Mouse (Mus musculus) ES-CJ7 (cell line): Measurements from ENCODE around the gene Ammecr1.

Source experiments
- DNase-seq: peaks from one replicate; pipeline ENCODE4 v3.0.0; 2011; ENCODE audit warnings: low read depth, low spot score

The Ammecr1 gene

DNA sequence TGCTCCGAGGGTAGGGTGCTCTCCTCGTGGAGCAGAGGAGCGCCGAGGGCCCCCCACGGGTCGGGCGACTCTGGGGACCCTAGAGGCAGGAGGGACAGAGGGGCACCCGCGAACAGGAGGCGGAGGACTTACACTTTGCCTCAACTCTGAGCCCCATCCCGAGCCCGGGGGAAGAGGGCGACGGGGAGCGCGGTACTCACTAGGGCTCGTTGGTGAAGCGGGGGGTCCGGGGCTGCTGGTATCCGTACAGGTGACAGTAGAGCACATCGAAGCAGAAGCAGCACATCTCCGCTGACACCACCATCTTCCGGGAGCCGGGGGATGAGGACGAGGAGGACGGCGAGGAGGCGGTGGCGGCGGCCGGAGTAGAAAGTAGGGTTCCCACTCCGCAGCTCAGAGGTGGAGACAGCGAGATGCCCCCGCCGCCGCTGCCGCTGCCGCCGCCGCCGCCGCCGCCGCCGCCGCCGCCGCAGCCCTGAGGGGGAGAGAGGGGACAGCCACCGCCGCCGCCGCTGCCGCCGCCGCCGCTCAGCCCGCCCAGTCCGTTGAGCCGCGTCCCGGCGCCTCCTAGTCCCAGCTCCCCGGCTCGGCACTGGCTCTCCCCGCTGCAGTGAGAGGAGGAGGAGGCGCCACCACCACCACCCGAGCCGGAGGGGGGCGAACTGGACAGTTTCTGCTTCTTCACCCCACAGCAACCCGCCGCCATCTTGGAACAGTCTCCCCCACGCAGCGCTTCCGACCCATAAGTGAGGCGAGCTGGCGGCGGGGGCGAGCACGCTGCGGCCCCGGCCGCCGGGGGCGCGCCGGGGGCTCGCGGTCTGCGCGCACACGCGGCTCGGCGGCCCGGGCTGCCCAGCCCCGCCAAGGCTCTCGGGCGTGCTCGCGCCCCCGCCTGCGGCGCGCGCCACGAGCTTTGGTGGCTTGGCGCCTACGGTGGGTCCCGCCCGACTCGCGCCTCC is at the start of gene Ammecr1:
Gene Ammecr1 (minus strand): TSS at position 721 of the 959 bp plus-strand sequence.
- DNase-seq: peak; percentile 61

DNA sequence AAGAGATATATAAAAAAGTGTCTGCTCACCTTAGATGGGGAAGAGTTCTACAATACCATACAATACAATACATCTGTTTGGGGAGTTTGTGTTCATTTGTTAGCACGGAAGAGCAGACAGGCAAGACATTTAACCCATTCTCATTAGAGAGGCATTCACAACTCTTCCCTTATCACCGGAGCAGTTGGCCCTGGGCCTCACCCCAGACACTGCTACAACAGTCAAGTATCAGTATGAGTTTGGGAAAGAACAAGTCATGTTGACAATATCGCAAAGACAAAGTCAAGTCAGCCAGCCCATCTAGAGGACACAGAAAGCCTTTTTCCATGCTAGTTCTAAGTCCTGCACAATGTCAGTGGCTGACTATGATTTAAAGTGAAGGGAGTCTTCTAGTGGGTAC is 47.6 kb upstream of the Ammecr1 start:
- DNase-seq: no peak

DNA sequence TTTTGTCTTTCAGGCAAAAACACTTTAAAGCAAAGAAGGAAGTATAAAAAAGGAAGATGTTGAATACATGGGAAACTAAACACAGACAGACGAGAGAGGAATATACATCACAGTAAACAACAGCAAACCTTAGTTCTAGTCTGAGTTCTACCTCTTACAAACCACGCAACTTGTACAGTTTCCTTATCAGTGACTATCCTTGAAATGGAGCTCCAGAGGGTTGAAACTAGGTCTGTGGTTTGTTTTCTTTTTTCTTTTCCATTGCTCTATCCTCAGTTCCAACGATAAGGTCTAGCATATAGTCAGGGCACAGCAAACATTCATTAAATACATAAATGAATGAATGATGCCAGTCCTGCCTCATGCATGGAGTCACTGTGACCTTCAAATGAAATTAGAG is 45.8 kb upstream of the Ammecr1 start:
- DNase-seq: no peak

DNA sequence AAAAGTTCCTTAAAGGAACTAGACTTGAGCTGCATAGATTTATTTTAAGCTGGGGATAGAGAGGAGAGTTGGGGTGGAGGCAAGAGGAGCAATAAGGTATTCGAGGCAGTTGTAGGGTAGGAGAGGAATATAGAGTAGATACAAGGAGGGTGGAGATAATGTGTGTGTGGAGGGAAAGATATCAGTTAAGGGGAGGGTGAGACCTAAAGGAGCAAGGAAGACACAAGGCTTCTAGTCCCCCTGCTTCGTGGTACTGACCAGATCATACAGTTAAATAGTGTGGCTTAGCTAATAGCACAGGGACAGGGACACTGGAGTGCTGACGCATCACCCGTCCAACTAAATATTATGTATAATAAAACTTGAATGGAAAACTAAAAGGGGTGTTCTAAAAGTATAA is 45.3 kb upstream of the Ammecr1 start:
- no peak for DNase-seq

DNA sequence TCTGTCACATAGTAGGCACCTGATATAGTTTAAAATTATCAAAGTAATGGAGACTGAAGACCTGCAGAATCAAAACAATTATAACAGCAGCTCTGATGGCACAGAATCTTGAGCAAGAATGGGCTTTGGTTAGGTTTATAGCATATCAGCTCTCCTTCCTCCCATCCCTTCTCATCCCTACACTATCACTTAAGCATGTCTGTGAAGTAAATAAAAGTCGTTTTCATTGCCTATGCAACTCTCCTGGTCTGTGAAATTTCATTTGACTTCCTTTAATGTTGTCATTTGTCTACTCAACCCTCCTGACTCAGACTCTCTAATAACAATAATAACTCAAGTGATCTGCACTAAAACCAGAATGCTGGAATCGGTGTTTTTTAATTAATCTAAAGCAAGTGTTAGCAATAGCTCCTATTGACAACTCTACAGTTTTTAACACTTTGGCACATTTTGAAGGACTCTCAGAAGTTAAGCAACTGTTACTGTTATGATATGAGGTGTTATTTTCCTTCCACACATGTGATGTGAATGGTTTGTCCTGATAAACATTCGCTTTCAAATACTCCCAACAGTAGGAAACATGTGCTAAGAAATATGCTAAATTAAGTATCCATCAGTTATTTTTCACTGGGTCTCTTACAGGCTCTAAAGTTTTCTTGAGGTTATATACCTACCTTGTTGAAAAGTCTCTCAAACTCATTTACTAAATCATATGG is 37.8 kb upstream of the Ammecr1 start:
- no peak for DNase-seq

DNA sequence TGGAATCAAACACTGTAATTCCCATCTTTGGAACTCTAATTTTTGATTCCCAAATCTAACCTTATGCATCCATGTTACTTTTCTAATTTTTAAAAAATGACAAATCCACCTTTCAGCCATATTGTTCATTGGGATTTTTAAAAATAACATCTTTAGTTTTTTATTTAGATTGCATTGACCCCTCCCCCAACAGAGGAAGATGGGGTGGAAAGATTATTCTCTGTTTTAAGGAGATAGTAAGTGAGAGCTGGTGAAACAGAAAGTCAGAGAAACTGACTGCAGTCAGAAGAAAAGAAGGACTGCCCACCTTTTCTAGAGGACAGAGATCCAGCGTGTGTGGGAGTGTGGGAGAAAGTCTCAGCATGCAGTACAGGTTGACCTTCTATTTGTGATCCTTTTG is 30.7 kb upstream of the Ammecr1 start:
- no peak for DNase-seq

DNA sequence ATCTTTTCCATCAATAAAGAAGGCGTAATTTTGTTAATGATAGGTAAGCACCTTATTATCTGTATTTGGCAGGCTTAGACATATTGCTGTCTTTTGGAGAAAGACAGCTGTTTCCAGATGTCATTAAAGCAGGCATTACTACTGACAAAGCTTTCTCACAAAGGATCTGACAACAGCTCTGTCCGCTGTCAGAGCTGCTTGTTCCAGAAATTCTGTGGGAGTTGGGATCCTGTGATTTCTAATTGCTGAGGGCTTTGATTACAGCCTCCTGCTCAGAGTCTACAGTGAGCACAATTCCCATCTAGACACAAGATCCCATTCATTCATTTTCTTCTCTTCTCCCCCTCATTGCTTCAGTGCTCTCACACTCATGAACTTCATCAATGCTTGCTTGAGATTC is 28.0 kb upstream of the Ammecr1 start:
- no peak for DNase-seq

DNA sequence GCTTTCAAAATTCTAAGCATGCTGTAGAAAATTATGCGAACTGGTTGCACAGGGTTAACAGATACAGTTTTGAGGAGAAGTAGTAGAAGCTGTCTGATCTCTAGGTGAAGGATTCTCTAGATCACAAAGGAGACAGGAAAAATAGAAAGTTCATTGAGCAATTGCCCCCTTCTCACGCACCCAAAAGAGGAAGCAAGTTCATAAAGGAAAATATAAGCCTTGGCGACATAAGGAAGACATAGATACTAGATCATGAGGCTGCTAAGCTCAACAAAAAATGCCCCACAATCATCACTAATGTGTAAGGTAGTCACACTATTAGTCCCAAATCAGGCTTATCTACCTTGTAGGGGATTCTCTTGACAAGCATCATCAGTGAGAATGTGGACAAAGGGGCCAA is 17.6 kb upstream of the Ammecr1 start:
- no peak for DNase-seq

DNA sequence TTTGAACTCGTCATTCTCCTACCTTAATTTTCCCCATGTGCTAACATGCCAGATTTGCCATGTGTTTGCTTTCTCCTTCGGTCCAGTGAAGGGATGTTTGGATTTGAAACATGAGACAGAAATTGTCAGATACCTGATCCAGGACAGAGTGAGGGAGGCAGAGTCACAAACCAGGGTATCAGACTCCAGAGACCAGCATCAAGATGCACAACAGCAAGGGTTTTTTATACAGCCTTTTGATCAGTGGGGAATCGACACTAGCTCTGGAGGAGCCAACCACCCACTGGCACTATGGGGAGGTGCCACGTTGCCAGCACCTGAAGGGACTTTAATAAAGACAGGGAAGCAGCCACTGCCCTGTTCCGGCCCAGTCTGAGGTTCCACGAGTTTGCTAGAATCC is 17.1 kb upstream of the Ammecr1 start:
- DNase-seq: no peak

DNA sequence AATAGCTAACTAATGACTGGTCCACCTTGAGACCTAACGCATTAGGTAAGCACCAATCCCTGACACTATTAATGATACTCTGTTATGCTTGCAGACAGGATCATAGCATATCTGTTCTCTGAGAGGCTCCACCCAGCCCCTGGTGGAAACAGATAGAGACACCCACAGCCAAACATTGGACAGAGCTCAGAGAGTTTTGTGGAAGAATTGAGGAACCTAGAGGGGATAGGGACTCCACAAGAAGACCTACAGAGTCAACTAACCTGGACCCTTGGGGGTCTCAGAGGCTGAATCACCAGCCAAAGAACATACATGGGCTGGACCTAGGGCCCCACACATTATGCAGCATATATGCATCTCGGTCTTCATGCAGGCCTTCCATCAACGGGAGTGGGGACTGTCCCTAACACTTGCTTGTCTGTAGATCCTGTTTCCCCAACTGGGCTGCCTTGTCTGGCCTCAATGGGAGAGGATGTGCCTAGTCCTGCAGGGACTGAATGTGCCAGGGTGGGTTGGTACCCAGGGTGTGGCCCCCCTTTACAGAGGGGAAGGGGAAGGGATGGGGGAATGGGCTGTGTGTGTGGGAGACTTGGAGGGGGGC is 15.1 kb upstream of the Ammecr1 start:
- DNase-seq: no peak

DNA sequence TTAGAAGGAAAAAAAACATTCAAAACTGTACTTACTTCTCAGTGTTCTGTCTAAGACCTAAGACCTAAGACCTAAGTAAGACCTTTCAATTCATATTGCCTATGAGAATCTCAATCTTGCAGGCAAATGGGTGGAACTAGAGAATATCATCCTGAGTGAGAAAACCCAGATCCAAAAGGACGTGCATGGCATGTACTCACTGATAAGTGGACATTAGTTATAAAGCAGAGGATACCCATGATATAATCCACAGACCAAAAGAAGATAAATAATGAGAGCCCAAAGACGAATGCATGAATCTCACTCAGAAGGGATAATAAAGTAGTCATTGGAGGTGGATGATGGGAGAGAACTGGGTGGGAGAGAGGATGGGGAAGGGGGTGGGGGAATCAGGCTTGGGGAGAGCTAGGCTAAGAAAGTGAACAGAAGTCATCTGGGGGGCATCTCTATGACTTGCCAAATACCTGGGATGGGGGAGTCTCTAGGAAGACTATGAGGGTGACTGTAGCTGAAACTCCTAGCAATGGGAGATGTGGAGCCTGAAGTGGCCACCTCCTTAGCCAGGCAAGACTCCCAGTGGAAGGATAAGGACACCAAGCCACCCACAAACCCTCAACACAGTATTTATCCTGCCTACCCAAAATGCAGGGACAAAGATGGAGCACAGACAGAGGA is 14.5 kb upstream of the Ammecr1 start:
- no peak for DNase-seq

DNA sequence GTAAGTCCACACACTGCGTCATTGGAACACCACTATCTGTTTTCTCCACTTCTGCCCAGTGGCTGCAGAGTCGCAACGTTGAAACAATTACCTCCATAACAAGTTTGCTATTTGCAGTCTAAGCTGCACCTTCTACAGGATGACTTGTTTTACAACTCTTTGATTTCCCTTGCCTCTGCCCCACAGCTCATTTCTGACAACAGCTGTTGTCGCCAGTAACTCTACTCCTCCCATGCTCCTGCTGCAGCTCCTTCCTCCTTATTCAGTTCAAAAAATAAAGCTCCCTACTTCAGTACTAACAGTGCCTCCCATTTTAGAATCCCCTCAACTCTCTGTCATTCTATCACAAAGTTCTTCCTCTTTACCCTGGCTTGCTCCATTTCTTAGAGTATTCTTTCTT is 12.7 kb upstream of the Ammecr1 start:
- no peak for DNase-seq

DNA sequence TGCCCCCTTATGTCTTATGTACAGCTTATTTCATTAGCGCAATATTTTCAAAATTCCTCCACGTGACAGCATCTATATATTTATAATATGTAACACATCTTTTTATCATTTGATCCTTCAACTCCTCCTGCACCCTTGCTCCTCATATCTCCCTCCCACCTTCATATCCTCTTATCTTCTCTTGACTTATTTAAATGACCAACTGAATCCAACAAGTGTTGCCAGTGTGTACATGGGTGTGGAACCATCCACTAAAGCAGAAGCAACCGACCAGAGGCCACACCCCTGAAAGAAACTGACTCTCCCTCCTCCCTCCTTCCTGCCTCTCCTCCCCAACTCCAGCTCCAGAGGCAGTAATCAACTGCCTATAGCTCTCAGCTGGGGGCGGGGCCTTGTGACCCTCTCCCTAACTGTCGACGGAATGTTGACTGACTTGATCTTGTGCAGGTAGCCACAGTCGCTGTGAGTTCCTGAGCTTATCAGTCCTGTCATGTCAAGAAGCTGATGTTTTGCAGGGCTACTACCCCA is 6.0 kb upstream of the Ammecr1 start:
- DNase-seq: peak; percentile 14

DNA sequence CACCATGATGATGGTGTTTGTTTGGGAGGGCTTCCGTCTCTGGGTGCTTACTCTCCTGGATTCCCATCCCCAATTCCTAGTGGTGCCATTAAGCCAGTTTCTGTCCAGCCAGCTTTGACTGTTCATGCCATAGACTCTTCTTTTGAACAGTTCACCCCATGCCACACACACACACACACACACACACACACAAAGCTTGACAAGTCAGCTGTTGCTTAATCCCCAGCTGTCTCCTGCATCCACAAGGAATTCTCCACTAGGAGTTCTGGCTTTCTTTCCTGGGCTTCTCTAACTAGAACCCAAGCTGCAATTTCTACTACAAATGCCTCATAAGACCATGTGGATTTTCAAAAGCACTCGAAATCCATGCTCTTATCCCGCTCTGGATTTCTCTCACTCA is 5.2 kb upstream of the Ammecr1 start:
- no peak for DNase-seq

DNA sequence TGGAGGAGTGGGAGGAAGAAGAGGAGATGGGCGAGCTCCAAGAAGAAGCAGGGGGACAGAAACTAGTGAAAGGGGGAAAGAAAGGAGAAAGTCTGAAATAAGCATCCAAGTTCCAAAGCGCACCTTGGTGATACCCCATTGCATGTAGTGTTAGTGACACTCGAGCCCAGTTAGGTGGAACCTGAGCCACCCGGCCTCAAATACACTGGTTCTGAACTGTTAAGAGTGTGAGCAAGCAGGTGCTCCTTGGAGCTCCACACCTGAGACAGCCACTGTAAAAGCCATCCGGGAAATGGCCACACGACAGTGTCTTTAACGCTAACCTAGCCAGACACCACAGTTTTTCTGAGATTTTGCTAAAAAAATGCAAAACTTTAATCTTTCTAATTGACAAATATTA is 539 bp upstream of the Ammecr1 start:
- peak; percentile 2 for DNase-seq

DNA sequence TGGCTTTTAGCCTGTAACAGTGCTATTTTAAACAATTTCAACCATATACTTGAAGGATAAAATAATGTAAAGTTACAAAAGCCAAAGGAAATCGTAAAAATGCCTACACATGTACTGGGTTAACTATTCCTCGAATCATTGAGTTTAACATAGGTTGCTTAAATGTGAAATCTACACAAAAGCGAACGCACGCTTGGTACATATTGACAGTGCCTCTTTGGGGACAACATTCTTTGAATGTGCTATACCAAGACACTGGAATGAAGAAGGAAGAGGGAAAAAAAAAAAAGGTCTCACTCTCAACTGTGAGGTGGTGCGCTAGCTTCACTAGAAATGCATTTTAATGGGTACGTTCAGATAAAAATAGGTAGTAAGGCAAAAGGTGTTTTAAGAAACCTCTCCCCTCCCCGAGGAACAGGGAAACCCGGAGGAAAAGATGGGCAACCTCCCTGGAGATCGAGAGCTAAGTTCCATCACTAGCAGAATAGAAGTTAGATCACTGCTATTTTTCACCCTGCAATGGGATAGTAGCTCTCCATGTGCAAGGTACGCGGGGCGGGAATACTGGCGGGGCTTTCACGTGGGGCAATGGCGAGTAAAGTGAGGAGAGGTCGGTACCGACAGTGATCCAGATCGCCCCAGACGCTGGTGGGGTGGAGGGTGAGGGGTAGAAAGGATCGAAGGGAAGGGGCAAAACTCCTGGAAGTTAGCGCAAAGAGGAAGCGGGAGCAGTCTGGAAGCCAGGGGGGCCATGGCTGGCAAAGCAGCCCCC is 1.1 kb downstream of the Ammecr1 start:
- peak; percentile 1 for DNase-seq

DNA sequence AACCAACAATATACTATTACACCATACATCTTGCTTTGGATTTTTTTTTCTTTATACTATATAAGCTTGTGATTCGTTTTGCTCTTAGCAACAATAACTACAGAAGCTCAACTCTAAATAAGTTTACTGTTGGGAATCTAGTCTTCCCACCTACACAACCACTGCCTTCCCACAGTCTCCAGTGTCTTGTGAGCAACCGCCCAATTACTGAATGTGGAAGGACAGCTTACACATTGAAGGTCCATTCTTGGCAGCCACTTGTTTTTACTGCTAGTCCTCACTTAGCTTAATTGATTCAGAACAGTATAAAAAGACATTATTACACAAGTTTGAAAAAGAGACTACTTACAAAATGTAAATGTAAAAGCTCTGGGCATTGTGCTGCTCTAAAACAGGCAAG is 6.1 kb downstream of the Ammecr1 start:
- no peak for DNase-seq

DNA sequence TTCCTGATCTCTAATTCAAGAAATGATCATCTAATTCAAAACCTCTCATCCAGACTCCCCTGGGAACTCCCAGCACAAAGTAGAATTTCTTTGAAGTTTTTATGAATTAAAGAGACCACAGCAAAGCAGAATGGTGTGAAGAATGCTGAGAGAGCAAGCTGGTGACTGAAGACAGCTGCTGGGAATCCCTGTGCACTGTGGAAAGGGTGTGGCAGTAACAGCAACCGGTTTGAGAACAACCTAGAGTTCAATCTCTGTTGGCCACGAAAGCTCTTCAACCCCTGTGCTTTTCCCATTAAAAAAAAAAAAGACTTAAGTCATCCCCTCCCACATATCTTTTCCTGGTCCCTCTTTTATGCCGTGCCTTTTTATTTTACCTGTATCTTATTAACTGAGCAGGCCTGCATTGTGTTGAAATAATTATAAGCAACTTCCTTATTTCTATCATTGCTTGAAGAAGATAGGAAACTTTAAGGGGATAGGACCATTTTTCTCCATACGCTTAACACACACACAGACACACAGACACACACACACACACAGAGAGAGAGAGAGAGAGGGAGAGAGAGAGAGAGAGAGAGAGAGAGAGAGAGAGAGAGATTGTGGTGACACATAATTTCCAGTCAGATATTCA is 6.7 kb downstream of the Ammecr1 start:
- no peak for DNase-seq

DNA sequence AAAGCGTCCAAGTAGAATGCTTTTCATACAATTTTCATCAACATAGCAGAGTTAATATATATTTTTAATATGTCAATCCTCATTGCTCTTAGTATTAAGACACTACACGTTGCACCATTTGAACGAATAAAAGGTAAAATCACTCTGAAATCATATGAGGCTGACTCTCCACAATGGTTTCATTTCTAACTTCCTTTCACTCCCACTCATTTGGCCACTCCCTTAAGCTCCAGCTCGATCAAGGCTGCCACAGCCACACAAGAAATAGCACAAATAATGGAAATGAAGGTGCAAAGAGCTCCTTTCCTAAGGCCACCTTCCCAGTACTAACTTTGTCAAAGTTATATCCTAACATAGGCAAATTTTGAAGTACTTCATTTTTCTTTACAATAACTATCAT is 38.1 kb downstream of the Ammecr1 start:
- DNase-seq: no peak

DNA sequence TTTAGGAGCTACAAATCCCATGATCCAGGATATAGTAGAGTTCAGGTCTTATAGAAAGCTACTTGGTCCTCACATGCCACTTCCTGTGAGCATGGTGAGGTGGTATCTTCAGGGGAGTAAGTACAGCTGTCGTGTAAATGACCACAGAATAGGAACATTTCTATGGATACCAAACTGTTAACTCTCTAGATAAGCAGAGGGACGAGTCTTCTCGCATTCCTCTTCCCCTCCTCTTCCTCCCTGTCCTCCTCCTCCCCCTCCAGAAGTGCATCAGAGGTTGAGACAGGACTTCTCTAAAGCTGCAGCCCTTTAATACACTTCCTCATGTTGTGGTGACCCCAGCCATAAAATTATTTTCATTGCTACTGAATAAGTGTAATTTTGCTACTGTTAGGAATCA is 49.1 kb downstream of the Ammecr1 start:
- no peak for DNase-seq
